Mouse (Mus musculus) embryo, embryonic 11 days (tissue): ENCODE measurements at regions not wholly inside any gene's neighbourhood (a gene's known extent, or its start where the extent isn't known, plus 50 kb on each side); places are given as distances from the start of the nearest gene placed in this dataset.
A peak's percentile ranks its signal among the peaks of the same experiment; 100 is the strongest.
"Not testable (repeated sequence)": the region's sequence is repeated elsewhere in the genome, so short reads cannot be mapped to it uniquely, and the experiment has no call there.

Experiments
- DNase-seq: peaks from one replicate; pipeline ENCODE4 v3.0.0-alpha.2; 2015

GRCm38 (mm10) chr13:107830281-107830680 lies 214.0 kb upstream of the Smim15 start:
- DNase-seq = no peak

- DNase-seq = no peak
These were observed 214.4 kb upstream of the Smim15 start for GRCm38 (mm10) chr13:107829861-107830260.

- DNase-seq = no peak
These were observed 218.6 kb upstream of the Smim15 start for GRCm38 (mm10) chr13:107825636-107826035.

GRCm38 (mm10) chr13:107823342-107823741 lies 220.9 kb upstream of the Smim15 start:
- DNase-seq = no peak

- no peak for DNase-seq
These were observed 222.0 kb upstream of the Smim15 start for GRCm38 (mm10) chr13:107822198-107822597.

- no peak for DNase-seq
These were observed 230.6 kb upstream of the Smim15 start for GRCm38 (mm10) chr13:107813562-107814161.

- no peak for DNase-seq
These were observed 232.2 kb upstream of the Smim15 start for GRCm38 (mm10) chr13:107812014-107812413.

GRCm38 (mm10) chr13:107810802-107811192 lies 233.4 kb upstream of the Smim15 start:
- DNase-seq = no peak

GRCm38 (mm10) chr13:107810060-107810801 lies 234.0 kb upstream of the Smim15 start:
- DNase-seq = no peak

GRCm38 (mm10) chr13:107808961-107809360 lies 235.3 kb upstream of the Smim15 start:
- no peak for DNase-seq

- no peak for DNase-seq
These were observed 239.8 kb upstream of the Smim15 start for GRCm38 (mm10) chr13:107804418-107804817.

GRCm38 (mm10) chr13:107799199-107799945 lies 244.9 kb upstream of the Smim15 start:
- DNase-seq = peak; percentile 37

- no peak for DNase-seq
These were observed 246.1 kb upstream of the Smim15 start for GRCm38 (mm10) chr13:107798144-107798543.

- no peak for DNase-seq
These were observed 248.7 kb upstream of the Smim15 start for GRCm38 (mm10) chr13:107795516-107795915.

- no peak for DNase-seq
These were observed 252.5 kb upstream of the Smim15 start for GRCm38 (mm10) chr13:107791770-107792169.

GRCm38 (mm10) chr13:107784971-107785370 lies 259.3 kb upstream of the Smim15 start:
- no peak for DNase-seq

- no peak for DNase-seq
These were observed 262.5 kb upstream of the Smim15 start for GRCm38 (mm10) chr13:107781741-107782140.

- DNase-seq = no peak
These were observed 263.0 kb upstream of the Smim15 start for GRCm38 (mm10) chr13:107781221-107781620.

- DNase-seq = no peak
These were observed 264.7 kb upstream of the Smim15 start for GRCm38 (mm10) chr13:107779591-107779990.

- DNase-seq = not testable (repeated sequence)
These were observed 269.7 kb upstream of the Smim15 start for GRCm38 (mm10) chr13:107774499-107774898.

- peak; percentile 23 for DNase-seq
These were observed 277.0 kb upstream of the Smim15 start for GRCm38 (mm10) chr13:107767262-107767624.

- no peak for DNase-seq
These were observed 277.6 kb upstream of the Smim15 start for GRCm38 (mm10) chr13:107766397-107767261.

- no peak for DNase-seq
These were observed 280.3 kb upstream of the Smim15 start for GRCm38 (mm10) chr13:107763911-107764310.
